Mouse (Mus musculus) limb, embryonic 14.5 days (tissue): Measurements from ENCODE around the gene Mpv17l2. TPM values are rescaled to one million over a fixed set of nuclear protein-coding genes. Genes with fewer than 3 reads are reported as not detected.

ENCODE experiments used
- ATAC-seq: fragments of 200-750 bp; cut with Nextera tagmentation; 2 replicates; pipeline ENCODE4 v1.8.0; 2017; ENCODE audit warnings: low read depth, moderate number of reproducible peaks, moderate TSS enrichment; ENCODE audit not compliant: low FRiP score
- DNase-seq: peaks from one replicate; pipeline ENCODE4 v3.0.0-alpha.2; 2015; ENCODE audit warnings: low spot score
- H3K27ac ChIP-seq: fragments of 300-500 bp; sonication (generic); replicated peaks from 2 replicates; pipeline ENCODE4 v1.5.1; 2014; ENCODE audit warnings: low read depth, mild to moderate bottlenecking, low read length, moderate library complexity, mixed read lengths
- H3K27me3 ChIP-seq: fragments of 300-500 bp; sonication (generic); 2 replicates; pipeline ENCODE4 v1.6.1; 2014; ENCODE audit warnings: low read length, mixed read lengths; ENCODE audit not compliant: control insufficient read depth, insufficient read depth
- H3K36me3 ChIP-seq: fragments of 300-500 bp; sonication (generic); 2 replicates; pipeline ENCODE4 v1.6.1; 2014; ENCODE audit warnings: mild to moderate bottlenecking, low read length, moderate library complexity, mixed read lengths; ENCODE audit not compliant: control insufficient read depth, insufficient read depth
- H3K4me1 ChIP-seq: fragments of 300-500 bp; sonication (generic); 2 replicates; pipeline ENCODE4 v1.6.1; 2014; ENCODE audit warnings: antibody characterized with exemption, low read length, mixed read lengths; ENCODE audit not compliant: control insufficient read depth, insufficient read depth
- H3K4me2 ChIP-seq: fragments of 300-500 bp; sonication (generic); replicated peaks from 2 replicates; pipeline ENCODE4 v1.6.1; 2014; ENCODE audit warnings: low read depth, mild to moderate bottlenecking, low read length, moderate library complexity; ENCODE audit not compliant: severe bottlenecking
- H3K4me3 ChIP-seq: fragments of 300-500 bp; sonication (generic); replicated peaks from 2 replicates; pipeline ENCODE4 v1.5.1; 2014; ENCODE audit warnings: low read length
- H3K9ac ChIP-seq: fragments of 300-500 bp; sonication (generic); 2 replicates; pipeline ENCODE4 v1.6.1; 2014; ENCODE audit warnings: mild to moderate bottlenecking, low read depth, low read length, moderate library complexity; ENCODE audit not compliant: severe bottlenecking
- H3K9me3 ChIP-seq: fragments of 300-500 bp; sonication (generic); 2 replicates; pipeline ENCODE4 v1.6.1; 2016; ENCODE audit warnings: low read length; ENCODE audit not compliant: control insufficient read depth
- POLR2A ChIP-seq: fragments of 200-500 bp; IDR thresholded peaks from 2 replicates; pipeline ENCODE4 v1.8.0; 2012; ENCODE audit warnings: inconsistent platforms, mild to moderate bottlenecking, moderate library complexity, borderline replicate concordance; ENCODE audit not compliant: insufficient read depth, insufficient read length; ENCODE audit errors: extremely low read depth
- WGBS: fragments of 180-500 bp; shearing (Covaris S2); extraction: QIAGEN DNeasy Blood & Tissue Kit; methylation state at CpG from one replicate; pipeline ENCODE4 v1.1.7; 2014; 5-methylcytosine and 5-hydroxymethylcytosine counted together
- polyA plus RNA-seq, 2 experiments: library from polyadenylated mRNA; depleted of rRNA in 1 of 2; stranded (reverse) in 1 of 2; unstranded in 1 of 2; fragments of >200 nt; fragmentation: Nextera tagmentation in 1 of 2; extraction: Ambion mirVana in 1 of 2; gene quantifications; 2 replicates each; pipeline versions ENCODE4 v1.2.1 to v1.2.3; 2012 to 2014

Gene Mpv17l2
- polyA plus RNA-seq (2012; rRNA removed) (27.7 and 41.6 TPM in 2 replicates), polyA plus RNA-seq (2014; fragmentation: Nextera tagmentation; extraction: Ambion mirVana) (36.0 and 40.3 TPM in 2 replicates)

GRCm38 (mm10) chr8:70760775-70761406, at the start of gene Mpv17l2:
Gene Mpv17l2, minus strand, starts transcription at chr8:70760946.
- DNase-seq (peak; percentile 97), ATAC-seq (peak; percentile 97)
- WGBS = under 1% methylated on average over 54 of the region's 55 CpGs

GRCm38 (mm10) chr8:70808955-70809701, 48.4 kb upstream of the Mpv17l2 start:
- Histone ChIP-seq H3K36me3 (no peaks in the 10 kb centered on the region), H3K27me3 (peaks cover 7% of the 10 kb centered on the region), H3K9me3 (no peaks in the 10 kb centered on the region), H3K4me1 (peaks cover 4% of the 10 kb centered on the region; the same call in 1 of the 2 replicates), H3K9ac (no peak overlapping the region), H3K4me3 (no peak overlapping the region), H3K27ac (no peak overlapping the region), H3K4me2 (no peak overlapping the region)
- DNase-seq (no peak), ATAC-seq (no peak)
- WGBS = 77% methylated on average over 8 of the region's 8 CpGs
- TF ChIP-seq POLR2A = no peak

More at GRCm38 (mm10) chr8:70760775-70761406, at the start of gene Mpv17l2:
- H3K27ac ChIP-seq = 0 out of 2 replicates have a peak within 1 kb of the TSS, but pooled peaks have one; percentile 33
- no peak for TF ChIP-seq POLR2A
- peak within 1 kb of the TSS; percentile 71 for H3K4me3 ChIP-seq
- H3K36me3 ChIP-seq = peaks cover 23% of the 10 kb centered on the region
- H3K27me3 ChIP-seq = no peaks in the 10 kb centered on the region
- H3K9me3 ChIP-seq = no peaks in the 10 kb centered on the region
- peaks cover 11% of the 10 kb centered on the region for H3K4me1 ChIP-seq
- H3K4me2 ChIP-seq = peak within 1 kb of the TSS; percentile 98
- H3K9ac ChIP-seq = peak within 1 kb of the TSS; percentile 72

GRCm38 (mm10) chr8:70808239-70808638, 47.5 kb upstream of the Mpv17l2 start, which contains the start of gene Il12rb1:
Gene Il12rb1, plus strand, starts transcription at chr8:70808449.
- DNase-seq = no peak
- Histone ChIP-seq H3K36me3 (no peaks in the 10 kb centered on the region), H3K27ac (no peak within 1 kb of the TSS), H3K9ac (no peak within 1 kb of the TSS), H3K4me3 (no peak within 1 kb of the TSS), H3K9me3 (no peaks in the 10 kb centered on the region), H3K27me3 (peaks cover 16% of the 10 kb centered on the region), H3K4me1 (peaks cover 9% of the 10 kb centered on the region; the same call in 1 of the 2 replicates), H3K4me2 (no peak within 1 kb of the TSS)
- no peak for TF ChIP-seq POLR2A
- no peak for ATAC-seq
- 55% methylated on average over 5 of the region's 5 CpGs for WGBS

- Histone ChIP-seq H3K36me3 (no peaks in the 10 kb centered on the region), H3K4me2 (no peak overlapping the region), H3K27ac (no peak overlapping the region), H3K27me3 (peaks cover 18% of the 10 kb centered on the region), H3K4me1 (peaks cover 9% of the 10 kb centered on the region; the same call in 1 of the 2 replicates), H3K4me3 (no peak overlapping the region), H3K9me3 (no peaks in the 10 kb centered on the region), H3K9ac (no peak overlapping the region)
- ATAC-seq = no peak
- no peak for DNase-seq
- TF ChIP-seq POLR2A = no peak
- 75% methylated on average over 1 of the region's 1 CpGs for WGBS
These were observed 46.6 kb upstream of the Mpv17l2 start for GRCm38 (mm10) chr8:70807304-70807703.

- Histone ChIP-seq H3K36me3 (no peaks in the 10 kb centered on the region), H3K9ac (no peak overlapping the region), H3K27ac (no peak overlapping the region), H3K4me3 (no peak overlapping the region), H3K27me3 (peaks cover 18% of the 10 kb centered on the region), H3K9me3 (no peaks in the 10 kb centered on the region), H3K4me2 (no peak overlapping the region), H3K4me1 (peaks cover 9% of the 10 kb centered on the region; the same call in 1 of the 2 replicates)
- ATAC-seq (no peak), DNase-seq (no peak)
- WGBS = 79% methylated on average over 4 of the region's 4 CpGs
- no peak for TF ChIP-seq POLR2A
These were observed 45.8 kb upstream of the Mpv17l2 start for GRCm38 (mm10) chr8:70806541-70806940.
